Mouse (Mus musculus) lung, adult 2 months (tissue): ENCODE results near the gene Pate2. TPM values are rescaled to one million over a fixed set of nuclear protein-coding genes. Genes with fewer than 3 reads are reported as not detected.
"Not testable (repeated sequence)": the region's sequence is repeated elsewhere in the genome, so short reads cannot be mapped to it uniquely, and the experiment has no call there.

Experiments used
- DNase-seq: peaks from one replicate; pipeline ENCODE4 v3.0.0; 2022
- H3K4me1 ChIP-seq: fragments of 200-500 bp; 2 replicates; pipeline ENCODE4 v1.6.1; 2011; ENCODE audit warnings: low read length; ENCODE audit not compliant: control insufficient read depth, insufficient read depth
- H3K4me3 ChIP-seq: fragments of 200-500 bp; replicated peaks from 2 replicates; pipeline ENCODE3; 2011; ENCODE audit warnings: low read depth, mild to moderate bottlenecking, control low read depth, low read length; ENCODE audit errors: extremely low read depth
- CTCF ChIP-seq: fragments of 200-500 bp; IDR thresholded peaks from 2 replicates; pipeline ENCODE4 v1.5.1; 2011; ENCODE audit warnings: mild to moderate bottlenecking, low read length, control low read depth; ENCODE audit not compliant: insufficient read depth
- POLR2A ChIP-seq: fragments of 200-500 bp; IDR thresholded peaks from 2 replicates; pipeline ENCODE4 v1.6.1; 2011; ENCODE audit warnings: low read depth, mild to moderate bottlenecking, control low read depth, low read length, borderline replicate concordance; ENCODE audit errors: extremely low read depth
- WGBS: fragments of 180-500 bp; shearing (Covaris S2); methylation state at CpG from one replicate; pipeline ENCODE4 v1.1.7; 2018; 5-methylcytosine and 5-hydroxymethylcytosine counted together
- polyA plus RNA-seq: library from polyadenylated mRNA; depleted of rRNA; stranded (reverse); fragments of >200 nt; gene quantifications from 2 replicates; pipeline ENCODE4 v1.2.3, GENCODE M21; 2012

Gene Pate2
- polyA plus RNA-seq, 1 experiment, result not detected

DNA sequence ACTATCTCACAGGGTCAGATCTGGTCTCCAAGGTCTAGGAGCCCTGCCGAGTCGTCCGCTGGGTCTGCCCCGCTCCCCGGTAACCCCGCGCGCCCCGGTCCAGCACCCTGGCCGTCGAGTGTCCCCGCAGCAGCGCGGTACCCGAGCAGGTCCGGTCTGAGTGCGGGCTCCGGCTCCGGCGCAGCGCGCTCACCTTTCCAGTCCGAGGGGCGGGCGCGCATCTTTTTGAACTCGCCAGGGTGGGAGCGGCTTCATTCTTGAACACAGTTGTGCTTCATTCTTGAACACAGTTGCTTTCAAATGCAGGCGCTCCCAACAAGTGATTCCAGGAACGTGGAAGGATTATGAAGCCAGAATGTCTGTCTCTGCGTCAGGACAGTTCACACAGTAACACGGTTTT, 4.3 kb downstream of the Pate2 start:
- no peaks in the 10 kb centered on the region for H3K4me1 ChIP-seq
- H3K4me3 ChIP-seq, result no peak overlapping the region
- TF ChIP-seq CTCF (no peak), POLR2A (no peak)
- no peak for DNase-seq
- 8% methylated on average over 32 of the region's 32 CpGs for WGBS

DNA sequence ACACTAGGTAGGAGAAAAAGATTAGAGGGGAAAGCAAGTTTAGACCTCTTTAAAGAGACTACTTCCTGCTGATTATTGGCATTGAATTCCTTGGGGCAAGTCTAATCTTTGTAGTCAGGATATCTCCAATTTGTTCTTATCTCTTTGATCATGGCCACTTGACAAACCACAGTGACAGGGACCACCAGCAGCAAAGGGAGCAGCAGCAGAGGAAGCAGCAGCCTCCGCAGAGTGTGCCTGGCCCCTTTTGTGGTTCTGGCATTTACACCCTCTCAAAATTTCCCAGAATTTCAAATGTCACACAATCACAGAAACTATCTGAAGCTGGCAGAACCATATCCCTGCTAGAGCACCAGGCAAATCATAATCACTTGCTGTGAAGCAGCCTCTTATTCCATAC, 17.6 kb downstream of the Pate2 start:
- Histone ChIP-seq H3K4me3 (no peak overlapping the region), H3K4me1 (no peaks in the 10 kb centered on the region)
- WGBS, result 63% methylated on average over 1 of the region's 1 CpGs
- no peak for DNase-seq
- TF ChIP-seq CTCF (no peak), POLR2A (no peak)

DNA sequence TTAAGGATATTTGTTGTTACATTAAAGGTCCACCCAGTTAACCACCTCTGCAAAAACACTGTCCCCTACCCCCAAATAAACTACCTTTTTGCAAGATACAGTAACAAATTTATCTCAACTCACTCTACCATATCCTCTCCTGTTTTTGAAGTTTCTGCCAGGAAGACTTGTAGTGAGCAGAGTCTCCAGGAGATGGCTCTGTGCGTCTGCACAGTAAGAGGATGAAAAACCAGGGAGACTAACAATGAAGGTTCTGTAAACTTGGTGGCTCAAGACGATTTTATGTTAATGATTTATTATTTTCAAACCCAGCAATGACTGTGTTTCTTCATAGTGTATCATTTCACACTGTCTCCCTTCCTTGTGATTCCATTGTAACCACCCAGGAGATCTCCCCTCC, 22.8 kb downstream of the Pate2 start:
- Histone ChIP-seq H3K4me1 (no peaks in the 10 kb centered on the region), H3K4me3 (no peak overlapping the region)
- WGBS, result 7% methylated on average over 2 of the region's 2 CpGs
- DNase-seq, result no peak
- TF ChIP-seq POLR2A (no peak), CTCF (no peak)

DNA sequence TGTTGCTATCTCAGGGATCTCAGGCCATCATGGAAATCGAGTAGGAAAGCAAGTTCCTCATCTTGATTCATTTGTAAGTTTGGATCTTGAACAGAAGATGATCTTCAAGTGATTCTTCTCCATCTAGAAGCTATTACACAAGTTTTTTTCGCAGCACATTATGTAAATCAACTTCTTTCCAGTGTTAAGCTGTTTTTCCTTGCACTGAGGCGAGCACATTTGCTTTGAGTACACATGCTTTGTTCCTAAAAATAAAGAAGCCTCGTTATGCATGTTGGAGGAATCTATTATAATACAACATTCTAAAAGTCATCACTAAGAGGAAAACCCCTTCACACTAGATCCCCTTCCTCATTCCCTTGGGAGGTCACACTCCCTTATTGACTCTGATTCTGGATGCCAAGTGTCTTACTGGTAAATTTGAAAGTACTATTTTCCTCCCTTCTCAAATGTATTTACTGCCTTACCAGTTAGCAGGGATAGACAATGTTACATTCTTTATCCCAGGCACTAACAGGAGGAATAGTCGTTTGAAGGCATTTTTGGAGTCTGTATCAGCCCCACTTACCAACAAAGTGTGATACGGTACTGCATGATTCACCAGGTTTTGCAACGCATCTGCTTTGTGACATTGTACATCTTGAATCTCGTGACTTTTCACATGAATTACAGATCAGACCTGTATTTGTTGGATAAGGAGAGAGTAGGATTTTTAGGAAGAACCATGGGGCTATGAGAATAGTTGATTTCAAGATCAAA, 37.7 kb downstream of the Pate2 start:
- no peak overlapping the region for H3K4me3 ChIP-seq
- no peak for DNase-seq
- WGBS, result 57% methylated on average over 8 of the region's 8 CpGs
- H3K4me1 ChIP-seq, result no peaks in the 10 kb centered on the region
- TF ChIP-seq POLR2A, result no peak
- TF ChIP-seq CTCF, result no peak

DNA sequence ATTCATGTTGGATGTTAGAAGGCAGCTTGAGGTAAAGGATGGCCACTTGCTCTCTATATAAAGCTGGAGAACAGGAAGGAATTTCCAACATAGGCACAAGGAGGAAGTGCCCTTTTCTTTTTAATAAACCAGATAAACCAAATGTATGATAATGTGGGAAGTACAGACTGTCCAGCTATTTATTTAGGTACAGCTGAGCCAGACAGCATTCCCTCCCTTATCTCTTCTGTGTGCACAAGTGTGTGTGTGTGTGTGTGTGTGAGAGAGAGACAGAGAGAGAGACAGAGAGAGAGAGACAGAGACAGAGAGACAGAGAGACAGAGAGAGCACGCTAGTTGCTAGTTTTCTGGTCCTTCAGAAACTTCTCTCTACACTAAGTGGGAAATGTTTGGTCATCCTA, 41.8 kb downstream of the Pate2 start, which contains the start of gene Pate4:
Gene Pate4 (minus strand): TSS at position 101 of the 400 bp plus-strand sequence.
- TF ChIP-seq POLR2A (no peak), CTCF (no peak)

DNA sequence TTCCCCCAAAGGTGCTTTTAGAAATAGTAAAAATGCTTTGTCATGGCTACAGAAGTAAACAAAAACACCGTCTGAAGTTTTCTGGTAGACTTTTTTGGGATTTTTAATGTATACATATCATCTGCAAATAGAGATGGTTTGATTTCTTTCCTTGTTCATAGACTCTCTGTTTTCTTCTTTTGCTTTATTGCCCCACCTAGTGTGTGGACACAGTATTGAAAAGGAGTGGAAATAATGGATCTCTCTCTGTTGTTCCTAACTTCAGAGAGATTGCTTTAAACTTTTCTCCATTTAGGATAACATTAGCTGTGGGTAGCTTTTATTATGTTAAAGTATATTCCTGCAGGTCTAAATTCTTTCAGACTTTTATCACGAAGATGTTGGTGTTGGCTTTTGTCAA, 43.9 kb downstream of the Pate2 start:
- no peak overlapping the region for H3K4me3 ChIP-seq
- no peak for TF ChIP-seq POLR2A
- no peaks in the 10 kb centered on the region for H3K4me1 ChIP-seq
- no peak for DNase-seq
- WGBS, result 14% methylated on average over 2 of the region's 2 CpGs

More for the DNA sequence above, 41.8 kb downstream of the Pate2 start, which contains the start of gene Pate4:
- H3K4me1 ChIP-seq, result no peaks in the 10 kb centered on the region
- DNase-seq, result no peak
- no peak within 1 kb of the TSS for H3K4me3 ChIP-seq
- WGBS, result 86% methylated on average over 1 of the region's 1 CpGs

DNA sequence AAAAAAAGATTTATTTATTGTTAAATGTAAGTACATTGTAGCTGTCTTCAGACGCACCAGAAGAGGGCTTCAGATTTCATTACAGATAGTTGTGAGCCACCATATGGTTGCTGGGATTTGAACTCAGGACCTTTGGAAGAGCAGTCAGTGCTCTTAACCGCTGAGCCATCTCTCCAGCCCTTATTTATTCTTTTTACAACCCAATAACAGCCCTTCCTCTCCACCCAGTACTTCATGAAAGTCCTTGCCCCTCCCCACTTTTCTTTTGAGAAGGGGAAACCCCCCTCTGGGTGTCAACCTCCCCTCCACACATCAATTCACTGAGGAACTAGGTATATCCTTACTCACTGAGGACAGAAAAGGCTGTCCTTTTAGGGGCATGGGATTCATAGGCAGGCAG, 46.7 kb downstream of the Pate2 start:
- WGBS, result 57% methylated on average over 2 of the region's 2 CpGs
- H3K4me3 ChIP-seq, H3K4me1 ChIP-seq, DNase-seq: not testable (repeated sequence)

DNA sequence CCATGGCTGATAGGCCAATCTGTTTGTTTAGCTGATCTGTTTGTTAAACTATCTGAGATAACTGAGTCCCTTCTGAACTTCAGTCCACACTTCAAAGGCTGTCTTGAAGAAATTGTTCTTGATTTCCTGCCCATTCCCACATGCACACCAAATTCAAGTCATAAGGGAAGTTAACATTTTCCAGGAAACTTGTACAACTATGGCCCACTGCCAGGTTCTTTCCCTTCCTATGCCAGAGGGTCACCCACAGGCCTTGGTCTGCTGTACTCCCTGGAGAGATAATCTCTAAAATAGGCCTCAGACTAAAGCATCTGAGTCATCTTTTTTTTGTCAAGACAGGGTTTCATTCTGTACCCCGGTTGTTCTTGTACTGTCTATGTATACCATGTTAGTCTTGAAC, 62.9 kb downstream of the Pate2 start:
- H3K4me1 ChIP-seq, result no peaks in the 10 kb centered on the region
- 67% methylated on average over 1 of the region's 1 CpGs for WGBS
- no peak overlapping the region for H3K4me3 ChIP-seq
- no peak for DNase-seq
- TF ChIP-seq POLR2A, result no peak
- no peak for TF ChIP-seq CTCF

DNA sequence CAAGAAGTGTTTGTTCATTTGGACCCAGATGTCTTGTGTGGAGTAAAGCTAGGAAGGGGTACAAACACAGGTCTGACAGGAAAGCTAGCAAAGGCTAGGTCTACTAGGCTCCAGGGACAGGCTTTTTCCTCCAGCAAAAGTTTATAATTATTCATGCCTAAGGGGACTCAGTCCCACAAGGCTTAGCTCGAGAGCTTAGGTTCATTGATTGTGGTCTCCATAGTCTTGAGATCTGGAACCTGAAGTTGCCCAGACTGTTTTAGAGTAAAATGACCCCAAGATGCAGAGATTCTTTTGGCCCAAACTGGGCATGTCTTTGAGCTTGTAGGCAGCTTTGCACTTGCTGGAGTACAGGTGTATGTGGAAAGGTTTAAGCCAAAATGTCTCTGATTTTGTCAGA, 78.0 kb downstream of the Pate2 start, which contains the start of gene Pate3:
Gene Pate3 (minus strand): TSS at position 101 of the 400 bp plus-strand sequence.
- no peak within 1 kb of the TSS for H3K4me3 ChIP-seq
- no peaks in the 10 kb centered on the region for H3K4me1 ChIP-seq
- no peak for DNase-seq
- WGBS, result 50% methylated on average over 1 of the region's 1 CpGs
- TF ChIP-seq CTCF, result no peak
- TF ChIP-seq POLR2A, result no peak

DNA sequence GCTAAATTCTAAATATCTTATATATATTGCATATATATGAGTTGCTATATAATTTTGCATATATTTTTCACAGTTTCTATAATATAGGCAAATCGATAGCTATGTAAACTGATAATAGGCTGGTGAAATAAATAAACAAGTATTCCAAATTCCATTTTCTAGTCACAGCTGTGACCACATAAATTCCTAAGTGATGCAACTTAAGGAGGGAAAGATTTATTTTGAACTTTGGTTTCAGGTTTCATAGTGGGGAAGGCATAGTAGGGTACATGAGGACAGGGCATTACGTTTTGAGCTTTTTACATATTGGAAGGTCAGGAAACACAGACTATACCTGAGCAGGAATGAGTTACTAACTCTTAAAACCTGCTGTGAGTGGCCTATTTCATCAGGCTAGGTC, 103.5 kb downstream of the Pate2 start:
- Histone ChIP-seq H3K4me1 (no peaks in the 10 kb centered on the region), H3K4me3 (no peak overlapping the region)
- TF ChIP-seq POLR2A, result no peak
- no peak for TF ChIP-seq CTCF
- DNase-seq, result no peak
- 73% methylated on average over 2 of the region's 2 CpGs for WGBS
